Mouse (Mus musculus) embryo, embryonic 10.5 days (tissue): ENCODE results near the gene Olfr1313.
"Not testable (repeated sequence)": the region's sequence is repeated elsewhere in the genome, so short reads cannot be mapped to it uniquely, and the experiment has no call there.

Experiments used
- DNase-seq: peaks from one replicate; pipeline ENCODE4 v3.0.0-alpha.2; 2015; ENCODE audit warnings: low spot score

Gene Olfr1313

GRCm38 (mm10) chr2:112077743-112078142 lies at the start of gene Olfr1313:
Gene Olfr1313 (minus strand): TSS chr2:112077843.
- no peak for DNase-seq

GRCm38 (mm10) chr2:112115340-112115739 lies 37.7 kb upstream of the Olfr1313 start, which contains the start of gene Olfr1315-ps1:
Gene Olfr1315-ps1 (minus strand): TSS chr2:112115440.
- DNase-seq, result no peak

GRCm38 (mm10) chr2:112096681-112097080 lies 19.0 kb upstream of the Olfr1313 start, which contains the start of gene Olfr1314:
Gene Olfr1314 (minus strand): TSS chr2:112096781.
- no peak for DNase-seq

GRCm38 (mm10) chr2:112050138-112050537 lies 27.5 kb downstream of the Olfr1313 start, which contains the start of gene Olfr1312:
Gene Olfr1312 (minus strand): TSS chr2:112050238.
- no peak for DNase-seq

GRCm38 (mm10) chr2:112026971-112027370 lies 50.7 kb downstream of the Olfr1313 start:
- not testable (repeated sequence) for DNase-seq

- DNase-seq, result no peak
These were observed 53.3 kb downstream of the Olfr1313 start, which contains the start of gene Olfr1311 for GRCm38 (mm10) chr2:112024312-112024711. Gene Olfr1311 (minus strand): TSS chr2:112024412.
